Mouse (Mus musculus) hematopoietic stem cell, adult 5-6 weeks (primary cell): ENCODE results near the gene Gimap4. TPM values are rescaled to one million over a fixed set of nuclear protein-coding genes. Genes with fewer than 3 reads are reported as not detected.
"Not testable (repeated sequence)": the region's sequence is repeated elsewhere in the genome, so short reads cannot be mapped to it uniquely, and the experiment has no call there.

Experiments used
- ATAC-seq, 2 experiments: fragments of 125-278 bp in 1 of 2; replicated peaks in 1 of 2; 2 replicates each; pipeline ENCODE4 v1.8.0; 2016 to 2017; ENCODE audit warnings: inconsistent platforms in 2 of 2, mild to moderate bottlenecking in 2 of 2, moderate number of reproducible peaks in 2 of 2, low read depth in 1 of 2, moderate TSS enrichment in 1 of 2; ENCODE audit not compliant: low FRiP score in 2 of 2, poor library complexity in 2 of 2, severe bottlenecking in 2 of 2, insufficient read depth in 1 of 2, low TSS enrichment in 1 of 2
- total RNA-seq: library from RNA; stranded (forward); fragments of 172-1452, 232-1000 nt; gene quantifications from 2 replicates; pipeline ENCODE4 v1.2.3, GENCODE M21; 2017

Gimap4 gene
- total RNA-seq, 1 experiment from 2014 or later: 35.7 TPM

DNA sequence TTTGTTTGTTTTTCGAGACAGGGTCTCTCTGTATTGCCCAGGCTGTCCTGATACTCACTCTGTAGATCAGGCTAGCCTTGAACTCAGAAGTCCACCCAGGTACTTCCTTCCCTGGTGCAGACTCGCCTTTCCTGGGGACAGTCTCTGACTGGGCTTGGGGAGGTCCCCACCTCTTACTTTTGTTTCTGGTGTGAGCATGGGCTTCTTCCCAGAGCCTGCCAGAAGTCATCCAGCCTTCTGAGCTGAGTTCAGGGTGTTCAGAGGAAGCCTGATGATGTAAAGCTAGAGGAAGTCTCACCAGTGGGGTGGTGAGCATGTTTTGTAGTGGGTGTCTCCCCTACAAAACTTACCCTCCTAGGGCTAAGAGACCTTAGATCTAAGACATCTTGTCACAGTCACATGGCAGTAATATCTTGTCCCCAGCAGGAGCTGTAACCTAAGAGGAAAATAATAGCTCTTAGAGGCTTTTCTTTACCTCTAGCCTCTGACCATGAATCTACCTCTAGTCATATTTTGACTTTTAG lies 14.8 kb upstream of the Gimap4 start:
- ATAC-seq: no peak

- ATAC-seq: no peak
Measured at GRCm38 (mm10) chr6:48674291-48675058, 9.9 kb upstream of the Gimap4 start.

DNA sequence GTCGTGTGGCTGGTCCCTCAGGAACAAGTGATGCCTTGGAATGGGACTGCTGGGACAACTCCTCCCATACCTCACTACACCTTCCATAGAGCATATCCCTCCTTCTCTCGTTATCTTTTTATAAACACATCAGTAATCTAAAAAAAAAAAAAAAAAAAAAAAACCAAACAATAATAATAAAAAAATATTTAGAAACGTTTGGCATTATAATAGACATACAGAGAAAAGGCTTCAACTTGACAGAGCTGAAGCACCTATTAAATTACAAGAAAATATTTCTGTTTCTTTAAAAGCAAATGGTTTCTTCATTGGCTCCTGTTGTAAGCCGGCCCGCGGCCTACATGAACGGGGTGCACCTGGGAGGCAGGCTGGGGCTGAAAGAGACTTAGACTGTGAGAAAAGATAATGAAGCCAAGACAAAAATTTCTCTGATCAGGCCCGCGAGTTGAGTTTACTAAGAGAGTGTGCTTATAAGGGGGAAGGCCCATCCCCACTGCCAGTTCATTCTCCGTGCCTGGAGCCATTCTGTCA lies 8.9 kb upstream of the Gimap4 start:
- ATAC-seq: no peak

DNA sequence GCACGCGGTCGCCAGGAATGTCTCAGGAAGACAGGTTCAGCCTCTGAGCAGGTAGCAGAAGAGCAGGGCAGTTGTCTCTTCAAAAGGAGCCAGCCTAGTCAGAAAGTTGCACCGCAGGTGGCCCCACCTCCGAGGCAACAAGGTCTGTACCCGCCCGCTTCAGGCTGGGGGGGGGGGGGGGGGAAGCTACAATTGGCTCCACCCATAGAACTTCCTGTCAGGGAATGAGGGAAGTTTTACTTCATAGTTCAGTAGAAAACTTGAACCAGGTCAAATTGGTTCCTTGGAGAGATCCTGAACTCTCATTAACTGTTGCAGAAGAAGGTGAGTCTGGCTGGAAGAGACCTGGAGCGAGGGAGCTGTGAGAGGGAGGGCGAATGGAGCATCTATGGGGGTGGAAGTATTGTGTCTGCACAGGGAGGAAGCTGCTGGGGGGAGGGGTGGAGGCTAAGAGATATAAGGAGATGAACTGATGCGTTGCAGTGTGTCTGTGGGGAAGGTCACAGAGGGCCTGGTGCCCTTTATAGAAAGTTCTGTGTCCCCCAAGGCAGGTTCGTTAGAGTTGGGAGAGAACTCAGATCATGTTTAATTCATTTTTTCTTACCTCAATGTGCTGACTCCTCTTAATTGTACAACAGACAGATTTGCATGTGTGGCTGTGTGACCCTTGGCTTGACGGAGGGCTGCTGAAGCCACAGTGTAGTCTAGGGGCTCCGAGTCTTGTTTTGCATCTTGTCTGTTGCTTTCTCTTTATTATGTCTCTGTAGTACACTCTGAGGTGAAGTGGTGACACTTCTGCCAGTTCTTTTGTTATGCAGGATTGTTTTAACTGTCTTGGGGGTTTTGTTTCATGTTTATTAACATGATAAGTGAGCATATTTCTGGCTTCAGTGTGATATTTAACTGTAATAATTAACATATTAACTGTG lies 8.2 kb upstream of the Gimap4 start, which contains the start of gene Gimap9:
Gene Gimap9 (plus strand): TSS at position 199 of the 929 bp plus-strand sequence.
- ATAC-seq: peak; percentile 53 to 67; a peak in 2 of 4 replicates

DNA sequence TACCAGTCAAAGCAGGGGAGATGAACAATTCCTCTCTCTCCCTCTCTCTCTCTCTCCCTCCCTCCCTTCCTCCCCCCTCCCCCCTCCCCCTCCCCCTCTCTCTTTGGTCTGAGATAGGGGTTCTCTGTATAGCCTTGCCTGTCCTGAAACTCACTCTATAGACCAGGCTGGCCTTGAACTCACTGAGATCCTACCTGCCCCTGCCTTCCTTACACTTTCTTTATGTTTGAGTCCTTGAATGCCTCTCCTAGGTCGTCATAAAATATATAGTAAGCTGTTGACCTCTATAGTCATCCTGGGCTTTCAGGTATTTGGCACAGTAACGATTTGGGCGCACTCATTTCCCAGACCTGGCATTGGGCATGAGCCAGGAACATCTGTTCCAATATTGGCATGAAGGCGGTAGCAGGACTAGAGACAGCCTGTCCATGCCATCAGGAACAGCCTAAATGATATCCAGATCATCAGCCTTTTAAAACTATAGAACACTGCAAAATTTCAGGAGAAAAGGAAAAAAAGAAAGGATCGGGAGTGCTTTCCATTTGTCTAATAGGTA lies 7.4 kb upstream of the Gimap4 start:
- no peak for ATAC-seq

DNA sequence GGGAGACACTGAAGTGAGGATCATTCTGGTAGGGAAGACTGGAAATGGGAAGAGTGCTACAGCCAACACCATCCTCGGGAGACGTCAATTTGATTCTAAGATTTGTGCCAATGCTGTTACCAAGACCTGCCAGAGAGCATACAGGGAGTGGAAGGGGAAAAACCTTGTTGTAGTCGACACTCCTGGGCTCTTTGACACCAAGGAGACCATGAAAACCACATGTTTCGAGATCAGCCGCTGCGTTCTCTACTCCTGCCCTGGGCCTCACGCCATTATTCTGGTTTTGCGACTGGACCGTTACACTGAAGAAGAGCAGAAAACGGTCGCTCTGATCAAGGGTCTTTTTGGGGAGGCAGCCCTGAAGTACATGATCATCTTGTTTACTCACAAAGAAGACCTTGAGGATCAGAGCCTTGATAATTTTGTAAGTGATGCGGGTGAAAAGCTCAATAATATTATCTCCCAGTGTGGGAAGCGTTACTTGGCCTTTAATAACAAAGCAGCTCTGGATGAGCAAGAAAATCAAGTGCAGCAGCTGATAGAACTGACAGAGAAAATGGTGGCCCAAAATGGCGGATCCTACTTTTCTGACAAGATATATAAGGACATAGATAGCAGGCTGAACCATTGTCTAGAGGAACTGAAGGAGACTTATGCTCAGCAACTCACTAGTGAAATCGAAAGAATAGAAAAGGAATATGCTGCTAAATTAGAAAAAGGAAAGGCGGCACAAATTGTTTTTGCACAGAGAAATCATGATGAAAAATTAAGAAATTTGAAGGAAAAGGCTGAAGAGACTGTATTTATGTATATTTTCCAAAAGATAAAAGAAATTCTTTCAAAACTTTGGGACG lies 6.6 kb upstream of the Gimap4 start:
- no peak for ATAC-seq

GRCm38 (mm10) chr6:48678391-48678790 lies 6.0 kb upstream of the Gimap4 start:
- no peak for ATAC-seq

- ATAC-seq: no peak
Measured at GRCm38 (mm10) chr6:48679701-48680100, 4.6 kb upstream of the Gimap4 start.

DNA sequence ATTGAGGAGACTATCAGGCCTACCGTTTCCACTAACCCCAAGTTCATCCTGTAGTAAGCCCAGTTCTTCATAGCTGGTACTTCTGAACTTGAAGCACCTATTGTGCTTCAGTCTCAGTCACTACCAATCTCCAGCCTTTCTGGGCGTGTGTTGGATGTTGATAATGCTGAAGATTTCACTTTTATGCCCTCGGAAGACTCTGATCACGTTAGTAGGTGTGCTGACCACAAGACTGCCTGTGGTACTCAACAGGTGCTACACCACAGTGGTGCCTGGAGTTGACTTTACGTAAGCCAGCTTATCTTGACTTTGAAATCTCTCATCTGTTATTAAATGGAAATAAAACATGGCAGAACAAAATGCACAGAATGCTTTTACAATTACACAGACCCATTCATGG lies 3.9 kb upstream of the Gimap4 start:
- no peak for ATAC-seq

GRCm38 (mm10) chr6:48681472-48682090 lies 2.8 kb upstream of the Gimap4 start:
- ATAC-seq: no peak

DNA sequence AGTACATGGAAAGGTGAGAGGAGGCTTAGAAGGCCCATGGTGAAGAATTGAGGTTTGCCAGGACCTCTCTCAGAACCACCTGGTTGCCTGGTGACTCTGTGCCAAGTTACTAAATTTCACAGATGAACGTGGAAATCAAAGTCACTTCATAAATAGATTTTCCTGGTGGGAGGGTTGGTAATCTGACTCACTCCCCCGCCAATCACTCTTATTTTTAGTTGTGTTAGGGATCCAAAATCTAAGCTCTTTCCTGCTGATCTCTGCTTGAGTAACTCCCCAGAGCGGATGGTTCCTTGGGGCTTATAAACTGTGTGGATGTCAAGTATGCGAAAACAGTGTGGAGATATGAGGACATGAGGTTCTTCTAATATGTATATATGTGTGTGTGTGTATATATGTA lies 2.1 kb upstream of the Gimap4 start:
- ATAC-seq: no peak

GRCm38 (mm10) chr6:48683263-48683821 lies 1.0 kb upstream of the Gimap4 start:
- not testable (repeated sequence) for ATAC-seq

GRCm38 (mm10) chr6:48684806-48685205 lies 457 bp downstream of the Gimap4 start:
- ATAC-seq: no peak

GRCm38 (mm10) chr6:48685251-48685650 lies 902 bp downstream of the Gimap4 start:
- ATAC-seq: no peak

GRCm38 (mm10) chr6:48685694-48686665 lies 1.6 kb downstream of the Gimap4 start:
- ATAC-seq: no peak
